Mouse (Mus musculus) effector memory CD4-positive, alpha-beta T cell, adult 5 months (primary cell): Measurements from ENCODE around the gene Gm8897. TPM values are rescaled to one million over a fixed set of nuclear protein-coding genes. Genes with fewer than 3 reads are reported as not detected.

Source experiments
- polyA plus RNA-seq: library from polyadenylated mRNA; unstranded; fragments of 100-300 nt; shearing (Covaris generic); gene quantifications from one replicate; pipeline ENCODE4 v1.2.1, GENCODE M21; 2017

Gene Gm8897
- polyA plus RNA-seq, result not detected

GRCm38 (mm10) chr5:11416118-11416517 lies at the start of gene Gm8897:
Gene Gm8897 (plus strand): TSS chr5:11416418.

Other genes with a start within 250 kb of the Gm8897 start
- gene Gm5861, start 233.3 kb upstream of the Gm8897 start, polyA plus RNA-seq, result 1.0 TPM
- not detected for gene Gm8890, start 160.4 kb upstream of the Gm8897 start, polyA plus RNA-seq
- gene Speer1, start 74.9 kb upstream of the Gm8897 start, polyA plus RNA-seq, result 2.2 TPM
- not detected for gene Gm8906, start 86.3 kb downstream of the Gm8897 start, polyA plus RNA-seq
- gene Gm6460, start 178.5 kb downstream of the Gm8897 start, polyA plus RNA-seq, result not detected